ENCODE assay signal across 8 mouse cellular contexts in genomic region chr1:116477703-116478102, GRCm38 (mm10).
DNase-seq lines count a peak whose midpoint lies in the region; ATAC-seq and TF ChIP-seq lines count a peak whose summit lies in the region.
"Had no signal": no experiment of that assay in that cellular context is flagged by ENCODE, and none has a peak within 500 bp of the region (broad histone marks: within the 10 kb centered on the region; RNA-seq: fewer than 3 reads in every experiment).

No protein-coding gene starts in this region.

- no peak for TF ChIP-seq CTCF in thymus, adult 2 months (IDR thresholded peaks at IDR 0.05; ENCODE audit: borderline replicate concordance, control insufficient read depth, extremely low read depth, insufficient read depth, low read length, poor library complexity)

- TF ChIP-seq POLR2A in thymus, adult 2 months (IDR thresholded peaks at IDR 0.05; ENCODE audit: control insufficient read depth, extremely low read depth, insufficient read depth, low read length, poor library complexity) = no peak

- DNase-seq in thymus, postnatal 25 days = peak; percentile 0
- DNase-seq in thymus, adult 2 months = no peak
- peak; percentile 8 to 23 for DNase-seq in adrenal gland, postnatal 4 days (ENCODE audit: low spot score in 2 of 2)
- DNase-seq in kidney, postnatal 4 days = peak; percentile 60 to 62
- DNase-seq in midbrain, embryonic 14.5 days = peak; percentile 80

- H3K4me1 ChIP-seq in thymus, adult 2 months (replicated peaks; ENCODE audit: control insufficient read depth, insufficient read depth, low read length) = no peaks in the 10 kb centered on the region
- H3K4me1 ChIP-seq in forebrain, embryonic 12.5 days = no peaks in the 10 kb centered on the region
- no peaks in the 10 kb centered on the region for H3K4me1 ChIP-seq in midbrain, embryonic 14.5 days (ENCODE audit: control insufficient read depth, insufficient read depth, low read length)
- H3K4me1 ChIP-seq: lung, embryonic 15.5 days had no signal

- no peak overlapping the region for H3K27ac ChIP-seq in thymus, adult 2 months (ENCODE audit: control insufficient read depth, insufficient read depth, low read length)
- no peak overlapping the region for H3K27ac ChIP-seq in forebrain, embryonic 12.5 days
- no peak overlapping the region for H3K27ac ChIP-seq in midbrain, embryonic 14.5 days (replicated peaks; ENCODE audit: low read depth, low read length)
- H3K27ac ChIP-seq: lung, embryonic 15.5 days had no signal

- H3K9me3 ChIP-seq in forebrain, embryonic 12.5 days = no peaks in the 10 kb centered on the region
- no peaks in the 10 kb centered on the region for H3K9me3 ChIP-seq in midbrain, embryonic 14.5 days (ENCODE audit: control insufficient read depth, low read length)
- H3K9me3 ChIP-seq: lung, embryonic 15.5 days had no signal

- no peak overlapping the region for H3K9ac ChIP-seq in forebrain, embryonic 12.5 days
- no peak overlapping the region for H3K9ac ChIP-seq in midbrain, embryonic 14.5 days (replicated peaks; ENCODE audit: low read length)
- H3K9ac ChIP-seq: lung, embryonic 15.5 days had no signal

- H3K36me3 ChIP-seq in thymus, adult 2 months (ENCODE audit: control insufficient read depth, insufficient read depth, low read length) = no peaks in the 10 kb centered on the region
- H3K36me3 ChIP-seq in forebrain, embryonic 12.5 days (replicated peaks) = no peaks in the 10 kb centered on the region
- H3K36me3 ChIP-seq in midbrain, embryonic 14.5 days (ENCODE audit: control insufficient read depth, insufficient read depth, low read length) = no peaks in the 10 kb centered on the region
- H3K36me3 ChIP-seq: lung, embryonic 15.5 days had no signal

- H3K27me3 ChIP-seq in thymus, adult 2 months (ENCODE audit: control insufficient read depth, insufficient read depth, low read length) = no peaks in the 10 kb centered on the region
- no peaks in the 10 kb centered on the region for H3K27me3 ChIP-seq in forebrain, embryonic 12.5 days
- H3K27me3 ChIP-seq in midbrain, embryonic 14.5 days (ENCODE audit: control insufficient read depth, insufficient read depth, low read length) = no peaks in the 10 kb centered on the region
- H3K27me3 ChIP-seq: lung, embryonic 15.5 days had no signal

- 0 out of 2 replicates have a peak, but pooled peaks have one; percentile 72 for ATAC-seq in forebrain, embryonic 12.5 days (ENCODE audit: low FRiP score)
- ATAC-seq in midbrain, embryonic 14.5 days (ENCODE audit: low FRiP score, low TSS enrichment) = 0 out of 2 replicates have a peak, but pooled peaks have one; percentile 27
- no peak for ATAC-seq in megakaryocyte progenitor cell, adult 5-6 weeks (replicated peaks; ENCODE audit: poor library complexity)

- no peak overlapping the region for H3K4me3 ChIP-seq in thymus, adult 2 months (ENCODE audit: control insufficient read depth, insufficient read depth, low read length)
- no peak overlapping the region for H3K4me3 ChIP-seq in forebrain, embryonic 12.5 days (replicated peaks)
- H3K4me3 ChIP-seq in midbrain, embryonic 14.5 days (replicated peaks; ENCODE audit: low read depth, low read length) = no peak overlapping the region
- H3K4me3 ChIP-seq: lung, embryonic 15.5 days had no signal

- no peak overlapping the region for H3K4me2 ChIP-seq in forebrain, embryonic 12.5 days
- H3K4me2 ChIP-seq in midbrain, embryonic 14.5 days (ENCODE audit: low read length) = no peak overlapping the region
- H3K4me2 ChIP-seq: lung, embryonic 15.5 days had no signal

- 38% methylated on average over 2 of the region's 2 CpGs for WGBS in thymus, adult 2 months
- WGBS in forebrain, embryonic 12.5 days = 21% methylated on average over 2 of the region's 2 CpGs
- 14% methylated on average over 2 of the region's 2 CpGs for WGBS in midbrain, embryonic 14.5 days
